Mouse (Mus musculus) hindbrain, embryonic 16.5 days (tissue): ENCODE measurements at regions not wholly inside any gene's neighbourhood (a gene's known extent, or its start where the extent isn't known, plus 50 kb on each side); places are given as distances from the start of the nearest gene placed in this dataset.
A peak's percentile ranks its signal among the peaks of the same experiment; 100 is the strongest.

Experiments used
- ATAC-seq: fragments of 200-750 bp; cut with Nextera tagmentation; 2 replicates; pipeline ENCODE4 v1.8.0; 2017; ENCODE audit warnings: moderate TSS enrichment, moderate library complexity
- H3K27ac ChIP-seq: fragments of 300-500 bp; sonication (generic); 2 replicates; pipeline ENCODE4 v1.5.1; 2014; ENCODE audit warnings: low read depth, mild to moderate bottlenecking, control low read depth, low read length, moderate library complexity
- H3K27me3 ChIP-seq: fragments of 300-500 bp; sonication (generic); replicated peaks from 2 replicates; pipeline ENCODE4 v1.6.1; 2014; ENCODE audit warnings: low read length; ENCODE audit not compliant: control insufficient read depth, insufficient read depth
- H3K36me3 ChIP-seq: fragments of 300-500 bp; sonication (generic); 2 replicates; pipeline ENCODE4 v1.6.1; 2014; ENCODE audit warnings: mild to moderate bottlenecking, low read length, moderate library complexity, mixed read lengths; ENCODE audit not compliant: control insufficient read depth, insufficient read depth
- H3K4me1 ChIP-seq: fragments of 300-500 bp; sonication (generic); 2 replicates; pipeline ENCODE4 v1.6.1; 2014; ENCODE audit warnings: low read depth, low read length; ENCODE audit not compliant: control insufficient read depth, insufficient read depth
- H3K4me2 ChIP-seq: fragments of 300-500 bp; sonication (generic); 2 replicates; pipeline ENCODE4 v1.6.1; 2014; ENCODE audit warnings: mild to moderate bottlenecking, low read length, control low read depth, moderate library complexity
- H3K4me3 ChIP-seq: fragments of 300-500 bp; sonication (generic); 2 replicates; pipeline ENCODE4 v1.5.1; 2014; ENCODE audit warnings: mild to moderate bottlenecking, low read length, control low read depth, moderate library complexity
- H3K9ac ChIP-seq: fragments of 300-500 bp; sonication (generic); 2 replicates; pipeline ENCODE4 v1.6.1; 2014; ENCODE audit warnings: low read depth, mild to moderate bottlenecking, control low read depth, low read length, moderate library complexity
- H3K9me3 ChIP-seq: fragments of 300-500 bp; sonication (generic); 2 replicates; pipeline ENCODE4 v1.6.1; 2014; ENCODE audit warnings: mild to moderate bottlenecking, low read length, moderate library complexity; ENCODE audit not compliant: control insufficient read depth
- WGBS: fragments of 180-500 bp; shearing (Covaris S2); extraction: QIAGEN DNeasy Blood & Tissue Kit; methylation state at CpG from one replicate; pipeline ENCODE4 v1.1.7; 2014; 5-methylcytosine and 5-hydroxymethylcytosine counted together

GRCm38 (mm10) chr10:24357636-24358035 is 134.3 kb downstream of the Moxd1 start:
- Histone ChIP-seq H3K27me3 (no peaks in the 10 kb centered on the region), H3K4me3 (no peak overlapping the region), H3K9ac (no peak overlapping the region), H3K9me3 (no peaks in the 10 kb centered on the region), H3K4me2 (no peak overlapping the region), H3K4me1 (no peaks in the 10 kb centered on the region), H3K27ac (no peak overlapping the region), H3K36me3 (no peaks in the 10 kb centered on the region)
- 23% methylated on average over 3 of the region's 3 CpGs for WGBS
- ATAC-seq, result no peak

GRCm38 (mm10) chr10:24361424-24361823 is 138.1 kb downstream of the Moxd1 start:
- no peak overlapping the region for H3K9ac ChIP-seq
- 0 out of 2 replicates have a peak, but pooled peaks cover 3% of the 10 kb centered on the region for H3K4me1 ChIP-seq
- H3K36me3 ChIP-seq, result no peaks in the 10 kb centered on the region
- H3K27me3 ChIP-seq, result no peaks in the 10 kb centered on the region
- no peaks in the 10 kb centered on the region for H3K9me3 ChIP-seq
- 83% methylated on average over 3 of the region's 3 CpGs for WGBS
- no peak overlapping the region for H3K27ac ChIP-seq
- no peak for ATAC-seq
- no peak overlapping the region for H3K4me2 ChIP-seq
- H3K4me3 ChIP-seq, result no peak overlapping the region

GRCm38 (mm10) chr10:24365369-24365768 is 142.1 kb downstream of the Moxd1 start:
- no peak overlapping the region for H3K9ac ChIP-seq
- no peak for ATAC-seq
- no peak overlapping the region for H3K27ac ChIP-seq
- H3K4me2 ChIP-seq, result no peak overlapping the region
- H3K4me1 ChIP-seq, result 0 out of 2 replicates have a peak, but pooled peaks cover 3% of the 10 kb centered on the region
- H3K36me3 ChIP-seq, result no peaks in the 10 kb centered on the region
- no peaks in the 10 kb centered on the region for H3K9me3 ChIP-seq
- no peaks in the 10 kb centered on the region for H3K27me3 ChIP-seq
- H3K4me3 ChIP-seq, result no peak overlapping the region
- WGBS, result 61% methylated on average over 5 of the region's 5 CpGs

GRCm38 (mm10) chr10:24367010-24367409 is 143.7 kb downstream of the Moxd1 start:
- 71% methylated on average over 5 of the region's 5 CpGs for WGBS
- ATAC-seq, result no peak
- Histone ChIP-seq H3K27me3 (no peaks in the 10 kb centered on the region), H3K27ac (no peak overlapping the region), H3K4me1 (0 out of 2 replicates have a peak, but pooled peaks cover 3% of the 10 kb centered on the region), H3K9ac (no peak overlapping the region), H3K4me2 (no peak overlapping the region), H3K36me3 (no peaks in the 10 kb centered on the region), H3K4me3 (no peak overlapping the region), H3K9me3 (no peaks in the 10 kb centered on the region)

GRCm38 (mm10) chr10:24373957-24374356 is 150.6 kb downstream of the Moxd1 start:
- no peak for ATAC-seq
- H3K27me3 ChIP-seq, result no peaks in the 10 kb centered on the region
- H3K4me3 ChIP-seq, result no peak overlapping the region
- no peak overlapping the region for H3K9ac ChIP-seq
- H3K27ac ChIP-seq, result no peak overlapping the region
- H3K9me3 ChIP-seq, result no peaks in the 10 kb centered on the region
- 56% methylated on average over 6 of the region's 6 CpGs for WGBS
- no peak overlapping the region for H3K4me2 ChIP-seq
- H3K4me1 ChIP-seq, result no peaks in the 10 kb centered on the region
- no peaks in the 10 kb centered on the region for H3K36me3 ChIP-seq

GRCm38 (mm10) chr10:24379291-24379690 is 156.0 kb downstream of the Moxd1 start:
- H3K9me3 ChIP-seq, result no peaks in the 10 kb centered on the region
- no peaks in the 10 kb centered on the region for H3K27me3 ChIP-seq
- no peak for ATAC-seq
- no peaks in the 10 kb centered on the region for H3K4me1 ChIP-seq
- 63% methylated on average over 5 of the region's 5 CpGs for WGBS
- no peaks in the 10 kb centered on the region for H3K36me3 ChIP-seq
- H3K4me2 ChIP-seq, result no peak overlapping the region
- no peak overlapping the region for H3K27ac ChIP-seq
- H3K9ac ChIP-seq, result no peak overlapping the region
- no peak overlapping the region for H3K4me3 ChIP-seq

GRCm38 (mm10) chr10:24380478-24381273 is 157.4 kb downstream of the Moxd1 start:
- Histone ChIP-seq H3K4me3 (no peak overlapping the region), H3K4me1 (no peaks in the 10 kb centered on the region), H3K27me3 (no peaks in the 10 kb centered on the region), H3K36me3 (no peaks in the 10 kb centered on the region), H3K9me3 (no peaks in the 10 kb centered on the region), H3K27ac (no peak overlapping the region), H3K4me2 (no peak overlapping the region), H3K9ac (no peak overlapping the region)
- 77% methylated on average over 4 of the region's 4 CpGs for WGBS
- no peak for ATAC-seq

GRCm38 (mm10) chr10:24381917-24382316 is 158.6 kb downstream of the Moxd1 start:
- Histone ChIP-seq H3K4me2 (no peak overlapping the region), H3K4me3 (no peak overlapping the region), H3K27ac (no peak overlapping the region), H3K36me3 (no peaks in the 10 kb centered on the region), H3K4me1 (no peaks in the 10 kb centered on the region), H3K9ac (no peak overlapping the region), H3K27me3 (no peaks in the 10 kb centered on the region), H3K9me3 (no peaks in the 10 kb centered on the region)
- WGBS, result 29% methylated on average over 4 of the region's 4 CpGs
- peak; percentile 34; the same call in 1 of the 2 replicates for ATAC-seq

GRCm38 (mm10) chr10:24384061-24384460 is 160.7 kb downstream of the Moxd1 start:
- no peak overlapping the region for H3K4me2 ChIP-seq
- H3K4me1 ChIP-seq, result no peaks in the 10 kb centered on the region
- no peaks in the 10 kb centered on the region for H3K36me3 ChIP-seq
- no peak overlapping the region for H3K27ac ChIP-seq
- H3K9me3 ChIP-seq, result no peaks in the 10 kb centered on the region
- WGBS, result 83% methylated on average over 2 of the region's 2 CpGs
- H3K27me3 ChIP-seq, result no peaks in the 10 kb centered on the region
- H3K9ac ChIP-seq, result no peak overlapping the region
- H3K4me3 ChIP-seq, result no peak overlapping the region
- ATAC-seq, result no peak
